Mouse (Mus musculus) right cerebral cortex, postnatal 14 days (tissue): ENCODE results near the gene Alyref2.

ENCODE experiments used
- DNase-seq: peaks from one replicate; pipeline ENCODE4 v3.0.0; 2022

Alyref2 gene

DNA sequence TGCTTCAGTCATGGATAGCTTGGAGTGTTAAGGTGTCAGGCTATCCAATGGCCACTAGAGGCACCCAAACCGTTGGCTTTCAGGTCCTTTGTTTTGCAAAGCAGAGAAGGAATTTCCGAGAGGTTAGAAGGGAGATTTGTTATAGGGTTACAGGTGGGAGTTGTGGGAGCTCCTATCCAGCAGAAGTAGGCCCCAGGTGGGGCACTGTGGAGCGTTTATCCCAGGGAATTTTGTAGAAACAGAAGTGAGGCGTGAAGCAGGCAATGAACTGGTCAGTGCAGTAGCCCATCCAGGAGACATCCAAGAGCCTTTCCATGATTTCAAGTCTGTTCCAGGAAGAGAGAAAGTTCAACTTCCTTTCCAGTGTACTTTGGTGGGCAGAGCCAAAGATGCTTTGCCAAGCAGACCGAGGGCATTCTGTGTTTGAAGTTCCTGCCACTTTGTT, 1.6 kb upstream of the Alyref2 start:
- DNase-seq: no peak

DNA sequence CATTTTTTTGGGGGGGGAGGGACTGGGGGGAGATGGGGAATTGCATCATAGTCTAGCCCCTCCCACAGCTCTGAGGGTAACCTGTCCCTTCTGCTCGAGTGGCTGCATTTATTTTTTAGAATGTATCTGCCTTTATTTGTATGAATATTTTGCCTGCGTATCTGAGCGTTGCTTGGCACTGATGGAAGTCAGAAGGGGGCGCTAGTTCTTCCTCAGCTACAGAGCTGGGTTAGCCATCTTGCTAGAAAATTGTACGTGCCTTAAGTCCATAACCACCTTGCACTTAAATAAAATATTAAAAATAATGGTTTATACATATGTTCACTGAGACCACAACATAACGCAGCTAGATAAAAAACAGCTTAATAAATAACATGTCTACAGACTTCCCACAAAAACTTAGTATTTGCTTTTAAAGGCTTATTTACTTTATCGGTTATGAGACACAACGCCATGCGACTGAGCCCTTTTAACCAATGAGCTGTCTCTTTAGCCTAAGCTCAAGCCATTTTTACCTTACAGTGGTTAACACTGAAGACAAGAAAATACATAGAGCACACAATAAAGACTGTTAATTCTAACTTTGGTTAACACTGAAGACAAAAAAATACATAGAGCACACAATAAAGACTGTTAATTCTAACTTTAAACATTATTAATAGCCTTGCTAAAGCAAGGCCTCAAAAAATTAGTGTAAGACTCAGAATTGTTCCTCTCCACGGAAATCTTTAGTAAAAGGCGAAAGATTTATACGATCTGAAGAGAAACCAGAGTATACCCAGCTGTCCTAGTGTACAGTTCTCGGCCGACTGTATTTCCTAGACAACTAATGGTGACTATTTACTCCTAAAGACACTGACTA, 659 bp upstream of the Alyref2 start:
- DNase-seq: peak; percentile 43

DNA sequence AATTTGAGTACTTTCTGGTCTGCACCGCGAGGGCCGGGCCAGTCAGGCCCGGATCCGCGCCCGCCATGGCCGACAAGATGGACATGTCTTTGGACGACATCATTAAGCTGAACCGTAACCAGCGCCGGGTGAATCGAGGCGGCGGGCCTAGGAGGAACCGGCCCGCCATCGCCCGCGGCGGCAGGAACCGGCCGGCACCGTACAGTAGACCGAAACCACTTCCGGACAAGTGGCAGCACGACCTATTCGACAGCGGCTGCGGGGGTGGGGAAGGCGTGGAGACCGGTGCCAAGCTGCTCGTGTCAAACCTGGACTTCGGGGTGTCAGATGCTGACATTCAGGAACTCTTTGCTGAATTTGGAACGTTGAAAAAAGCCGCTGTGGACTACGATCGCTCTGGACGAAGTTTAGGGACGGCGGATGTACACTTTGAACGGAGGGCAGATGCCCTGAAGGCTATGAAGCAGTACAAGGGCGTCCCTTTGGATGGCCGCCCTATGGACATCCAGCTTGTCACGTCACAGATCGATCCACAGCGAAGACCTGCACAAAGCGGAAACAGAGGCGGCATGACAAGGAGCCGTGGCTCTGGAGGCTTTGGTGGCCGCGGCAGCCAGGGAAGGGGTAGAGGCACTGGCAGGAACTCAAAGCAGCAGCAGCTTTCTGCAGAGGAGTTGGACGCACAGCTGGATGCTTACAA, 464 bp downstream of the Alyref2 start:
- peak; percentile 61 for DNase-seq

DNA sequence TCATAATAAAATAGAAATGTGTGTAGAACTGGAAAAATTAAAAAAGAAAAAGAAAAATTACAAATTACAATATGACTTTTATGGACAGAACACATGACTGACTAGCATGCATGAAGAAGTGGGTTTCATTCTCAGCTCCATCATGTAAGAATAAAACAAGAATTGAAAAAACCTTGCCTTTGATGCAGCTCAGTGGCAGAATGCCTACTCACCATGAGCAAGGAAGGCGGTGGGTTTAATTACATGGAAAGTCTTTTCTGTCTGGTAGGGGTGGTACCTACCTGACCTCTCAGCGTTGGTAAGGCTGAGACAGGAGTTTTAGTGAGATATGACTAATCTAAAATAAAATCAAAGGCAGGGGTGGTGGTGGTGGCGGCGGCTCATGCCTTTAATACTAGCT, 1.3 kb downstream of the Alyref2 start:
- DNase-seq: no peak

DNA sequence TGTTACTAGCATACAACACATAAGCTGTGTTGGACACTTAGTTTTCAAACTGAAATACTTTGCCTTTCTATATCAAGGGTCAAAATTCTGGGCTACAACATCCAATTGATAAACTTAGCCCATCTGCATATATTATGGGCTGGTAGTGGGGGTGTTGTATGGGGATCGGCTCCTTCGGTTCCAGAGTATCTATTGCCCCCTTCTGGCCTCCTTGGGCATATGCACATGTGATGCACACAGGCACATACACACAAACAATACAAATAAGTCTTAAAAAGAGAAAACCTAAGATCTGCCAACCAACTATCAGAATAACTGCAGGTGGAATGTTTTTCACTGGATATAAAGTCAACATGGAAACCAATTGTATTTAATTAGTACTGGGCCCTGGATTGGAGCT, 10.0 kb downstream of the Alyref2 start:
- no peak for DNase-seq

DNA sequence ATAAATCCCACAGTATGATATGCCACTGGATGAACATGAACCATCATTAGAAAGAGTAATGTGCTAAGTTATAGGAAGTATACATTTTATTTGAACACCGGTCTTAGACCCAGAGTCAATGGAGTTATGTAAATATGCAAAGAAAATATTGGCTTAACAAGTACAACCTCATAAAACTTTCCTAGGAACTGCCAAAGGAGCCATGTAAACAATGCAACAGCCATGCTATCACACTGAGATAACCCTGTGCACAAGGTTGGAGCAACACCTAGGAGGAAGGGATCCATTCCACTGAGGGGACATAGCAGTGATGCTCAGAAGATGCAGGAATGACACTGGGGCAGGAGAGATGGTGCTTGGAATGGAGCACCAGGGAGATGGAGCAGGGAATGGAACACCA, 10.5 kb downstream of the Alyref2 start:
- DNase-seq: no peak

DNA sequence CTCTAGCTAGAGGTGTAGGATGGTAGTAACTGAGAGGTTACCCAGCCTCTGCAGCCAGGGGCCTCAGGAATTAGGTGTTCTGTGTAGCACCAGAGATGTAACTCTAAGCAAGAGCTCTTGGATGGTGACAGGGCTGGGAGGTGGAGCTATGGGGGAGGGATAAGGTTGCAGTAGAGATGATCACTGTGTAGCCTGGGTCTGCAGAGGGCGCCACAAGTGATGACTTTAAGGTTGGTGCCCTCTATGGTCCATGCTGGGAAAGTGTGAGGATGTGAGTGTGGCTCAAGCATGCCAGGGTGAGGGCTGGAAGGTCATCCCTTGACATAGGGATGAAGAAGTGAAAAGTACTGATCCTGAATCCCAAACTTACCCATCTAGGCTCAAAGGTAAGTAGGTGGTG, 11.8 kb downstream of the Alyref2 start:
- no peak for DNase-seq

DNA sequence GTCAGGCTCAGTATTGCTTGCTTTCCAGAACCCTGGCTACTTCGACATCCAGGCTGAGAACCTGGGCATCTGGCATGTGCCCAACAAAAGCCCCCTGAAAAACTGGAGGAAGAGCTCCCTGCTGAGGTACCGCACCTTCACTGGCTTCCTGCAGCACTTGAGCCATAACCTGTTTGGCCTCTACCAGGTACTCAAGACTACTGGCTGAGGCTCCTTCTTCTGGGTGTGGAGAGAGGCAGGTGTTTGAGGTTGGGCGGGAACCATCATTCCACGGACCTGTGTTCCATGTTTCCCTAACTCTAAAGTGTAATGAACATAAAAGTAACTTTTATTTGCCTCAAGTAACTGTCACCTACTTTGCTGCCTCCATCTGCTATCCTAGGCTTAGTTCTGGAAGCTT, 12.3 kb downstream of the Alyref2 start:
- DNase-seq: no peak

DNA sequence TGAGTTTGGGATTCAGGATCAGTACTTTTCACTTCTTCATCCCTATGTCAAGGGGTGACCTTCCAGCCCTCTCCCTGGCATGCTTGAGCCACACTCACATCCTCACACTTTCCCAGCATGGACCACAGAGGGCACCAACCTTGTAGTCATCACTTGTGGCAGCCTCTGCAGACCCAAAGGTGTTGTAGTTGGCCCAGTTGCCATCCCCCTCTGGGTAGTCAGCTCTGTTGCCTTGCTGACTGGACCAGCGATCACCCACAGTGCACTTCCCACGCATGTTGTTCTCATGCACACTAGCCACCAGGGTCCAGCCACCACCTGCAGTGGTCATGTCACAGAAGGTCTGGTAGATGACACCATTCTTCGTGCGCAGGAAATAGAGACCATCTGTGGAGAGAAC, 28.1 kb downstream of the Alyref2 start:
- no peak for DNase-seq

DNA sequence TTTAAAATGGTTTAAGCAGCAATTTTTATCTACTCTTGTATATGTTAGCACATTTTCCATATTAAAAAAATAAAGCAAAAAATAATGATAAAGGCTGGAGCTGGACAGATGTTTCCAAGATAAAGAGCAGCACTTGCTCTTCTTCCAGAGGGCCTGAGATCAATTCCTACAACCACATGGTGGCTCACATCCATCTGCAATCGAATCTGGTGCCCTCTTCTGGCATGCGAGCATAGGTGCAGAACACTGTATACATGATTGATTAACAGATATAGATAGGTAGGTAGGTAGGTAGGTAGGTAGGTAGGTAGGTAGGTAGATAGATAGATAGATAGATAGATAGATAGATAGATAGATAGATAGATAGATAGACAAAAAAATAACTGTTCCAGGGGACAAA, 29.6 kb downstream of the Alyref2 start:
- DNase-seq: no peak

DNA sequence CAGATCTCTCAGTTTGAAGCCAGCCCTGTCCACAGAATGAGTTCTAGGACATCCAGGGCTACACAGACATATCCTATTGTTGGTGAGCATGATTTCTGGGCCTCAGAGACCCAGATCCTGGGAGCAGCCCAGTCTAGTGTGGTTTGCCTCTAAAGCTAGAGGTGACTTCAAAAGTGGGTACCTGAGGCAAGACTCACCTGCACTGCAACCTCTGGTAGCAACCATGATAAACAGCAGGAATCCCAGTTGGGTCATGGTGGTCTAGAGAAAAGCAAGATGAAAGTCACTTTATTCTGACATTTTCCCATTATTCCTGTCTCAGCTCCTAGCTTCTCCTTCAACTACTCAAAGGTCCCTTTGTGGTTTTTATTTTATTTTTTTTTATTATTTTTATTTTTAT, 31.3 kb downstream of the Alyref2 start:
- no peak for DNase-seq

DNA sequence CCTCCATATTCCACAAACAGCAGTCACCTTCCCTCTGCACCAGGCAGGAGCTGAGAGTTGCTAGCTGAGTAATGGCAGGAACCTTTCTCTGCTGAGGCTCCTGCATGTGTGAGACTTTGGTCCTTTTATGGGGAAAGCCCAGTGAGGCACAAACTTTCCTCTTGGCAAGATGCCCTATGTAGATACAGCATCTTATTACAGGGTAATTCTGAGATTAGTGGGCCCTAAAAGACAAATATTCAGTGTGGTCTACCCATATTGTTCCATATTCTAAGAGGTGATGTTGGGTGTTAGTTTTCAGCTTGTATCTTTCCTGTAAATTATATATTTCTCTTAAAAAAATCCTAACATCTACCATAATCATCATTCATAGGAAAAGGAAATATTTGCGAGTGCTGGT, 31.9 kb downstream of the Alyref2 start, which contains the start of gene Itln1:
Gene Itln1, minus strand, starts transcription at position 101 of the 400 bp plus-strand sequence.
- no peak for DNase-seq

DNA sequence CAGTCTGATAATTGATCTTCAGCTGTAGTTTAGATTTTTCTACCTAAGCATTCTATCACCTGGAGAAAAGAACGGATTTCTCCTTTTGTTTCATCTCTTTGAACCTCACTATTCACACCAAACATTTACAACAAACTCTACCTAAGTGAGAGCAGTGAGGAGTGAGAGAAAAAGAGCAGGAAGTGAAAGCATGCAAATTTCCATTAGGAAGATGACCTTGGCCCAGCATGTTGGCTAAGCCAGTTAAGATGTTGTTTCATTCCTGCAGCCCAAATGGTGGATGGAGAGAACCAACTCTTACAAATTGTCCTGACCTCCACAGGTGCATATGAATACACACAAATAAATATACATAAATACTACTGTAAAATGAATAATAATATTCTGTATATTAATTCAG, 37.4 kb downstream of the Alyref2 start:
- no peak for DNase-seq

DNA sequence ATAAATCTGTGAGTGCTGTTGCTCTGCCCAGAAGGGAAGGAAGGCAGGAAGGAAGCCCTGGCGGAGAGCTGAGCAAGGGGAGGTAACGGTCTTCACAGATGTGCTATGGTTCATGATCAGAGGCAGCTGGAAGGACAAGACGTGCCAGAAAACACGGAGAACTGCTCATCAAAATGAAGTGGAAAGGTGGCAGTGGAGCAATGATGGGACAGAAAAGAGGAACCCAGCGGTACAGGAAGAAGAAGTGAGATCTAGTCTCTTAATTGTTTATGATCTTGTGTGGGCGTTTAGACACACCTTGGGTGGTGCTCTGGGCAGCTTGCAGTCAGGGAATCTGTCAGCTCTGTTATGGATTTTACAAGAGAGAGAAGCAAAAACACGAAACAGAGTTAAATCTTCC, 48.0 kb downstream of the Alyref2 start:
- DNase-seq: no peak

DNA sequence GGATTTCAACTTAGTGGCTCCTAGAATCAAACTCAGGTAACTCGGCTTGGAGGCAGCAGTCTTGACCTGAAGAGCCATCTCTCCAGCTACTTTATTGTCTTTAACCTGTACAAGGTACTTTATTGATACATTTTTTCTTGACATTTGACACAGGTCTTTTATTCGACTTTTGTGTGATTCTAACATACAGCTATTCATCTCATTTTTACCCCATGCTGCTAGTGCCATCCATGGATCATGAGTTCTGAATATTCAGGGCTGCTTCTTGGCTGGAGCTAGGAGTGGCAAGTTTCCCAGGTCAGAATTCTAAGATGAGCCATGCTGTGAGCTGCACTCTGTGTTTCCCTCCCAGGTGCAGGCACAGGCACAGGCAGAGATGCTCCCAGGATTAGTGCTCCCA, 49.0 kb downstream of the Alyref2 start:
- DNase-seq: no peak

DNA sequence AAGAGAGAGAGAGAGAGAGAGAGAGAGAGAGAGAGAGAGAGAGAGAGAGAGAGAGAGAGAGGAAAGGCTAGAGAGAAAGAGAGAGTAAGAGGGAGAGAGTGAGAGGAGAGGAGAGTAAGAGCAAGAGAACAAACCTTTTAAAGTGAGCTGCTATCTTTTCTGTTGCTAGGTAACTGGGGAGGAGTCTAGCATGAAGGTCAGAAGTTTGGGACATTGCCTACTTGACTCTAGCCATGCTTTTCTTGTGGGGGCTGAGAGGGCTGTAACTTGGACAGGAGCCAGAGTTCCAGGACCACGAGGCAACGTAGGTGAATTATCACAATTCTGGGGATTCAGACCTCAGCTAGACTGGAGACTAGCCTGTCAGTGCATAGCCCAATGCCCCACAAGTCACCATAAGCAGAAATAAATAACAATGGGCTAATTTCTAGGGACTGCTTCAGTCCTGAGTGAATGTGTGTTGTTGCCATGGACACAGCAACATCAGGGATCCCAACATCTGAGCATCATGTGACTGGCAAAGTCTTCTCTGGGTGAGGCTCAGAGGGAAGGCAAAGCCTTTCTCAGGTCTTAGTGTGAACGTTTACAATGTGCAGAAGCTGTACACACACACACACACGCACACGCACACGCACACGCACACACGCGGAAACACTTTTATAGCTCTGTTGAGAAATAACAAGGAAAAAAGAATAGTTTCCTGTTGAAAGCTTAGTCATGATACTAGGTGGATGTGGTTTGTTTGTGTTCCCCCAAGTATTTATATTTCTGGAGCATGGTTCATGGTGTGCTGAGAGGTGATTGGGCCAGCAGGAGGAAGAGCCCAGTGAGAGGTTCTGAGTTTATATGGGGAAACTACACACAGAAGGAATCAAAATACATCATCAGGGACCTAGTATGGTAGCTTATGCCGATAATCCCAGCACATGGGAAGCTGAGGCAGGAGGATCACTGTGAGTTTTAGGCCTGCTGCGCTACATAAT, 50.4 kb downstream of the Alyref2 start:
- no peak for DNase-seq
